Mouse (Mus musculus) c-Kit-positive CD71-positive TER-119-positive erythroid progenitor cells, embryonic 14.5 days (primary cell): ENCODE measurements at regions not wholly inside any gene's neighbourhood (a gene's known extent, or its start where the extent isn't known, plus 50 kb on each side); places are given as distances from the start of the nearest gene placed in this dataset.
"Not testable (repeated sequence)": the region's sequence is repeated elsewhere in the genome, so short reads cannot be mapped to it uniquely, and the experiment has no call there.

Experiments used
- DNase-seq: peaks from one replicate; pipeline ENCODE4 v3.0.0-alpha.2; 2013; ENCODE audit warnings: low spot score

GRCm38 (mm10) chr12:32434506-32435002 is 56.0 kb downstream of the Ccdc71l start:
- DNase-seq, result no peak

- no peak for DNase-seq
These were observed 56.6 kb downstream of the Ccdc71l start for GRCm38 (mm10) chr12:32435126-32435525.

DNA sequence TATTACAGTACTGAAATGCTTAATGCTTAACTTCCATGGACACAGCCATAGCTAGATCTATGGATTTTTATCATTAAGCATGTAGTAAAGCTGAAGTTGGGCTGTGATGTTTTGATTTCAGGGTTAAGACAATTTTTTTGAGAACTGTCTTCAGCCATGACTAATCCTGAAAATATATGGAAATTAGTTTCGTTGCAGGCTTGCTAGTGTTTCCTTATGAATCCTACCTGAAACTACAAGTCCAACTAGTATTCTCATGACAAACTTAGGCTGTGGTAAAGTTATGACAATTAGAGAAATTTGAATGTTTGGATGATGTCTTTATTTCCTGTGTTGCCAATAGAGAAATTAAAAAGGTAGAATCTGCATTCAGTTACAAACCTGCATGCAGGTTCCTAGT is 59.7 kb downstream of the Ccdc71l start:
- DNase-seq, result no peak

DNA sequence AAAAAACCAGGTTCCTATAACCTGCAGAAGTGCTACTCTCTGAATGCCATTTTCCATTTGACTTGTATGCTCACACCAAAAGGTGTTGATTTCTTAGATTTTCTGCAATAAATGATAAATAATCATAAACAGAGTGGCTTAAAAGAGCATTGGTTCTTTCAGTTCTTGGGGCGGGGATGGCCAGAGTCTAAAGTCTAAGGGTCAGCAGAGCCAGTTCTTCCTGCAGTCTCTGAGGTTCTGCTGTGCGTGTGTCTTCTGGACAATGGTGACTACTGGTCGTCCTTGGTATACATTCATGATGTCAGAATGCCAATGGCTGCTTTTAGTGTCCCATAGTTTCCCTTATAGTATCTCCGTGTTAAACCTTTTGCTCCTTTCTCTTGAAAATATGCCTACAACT is 66.3 kb downstream of the Ccdc71l start:
- no peak for DNase-seq

DNA sequence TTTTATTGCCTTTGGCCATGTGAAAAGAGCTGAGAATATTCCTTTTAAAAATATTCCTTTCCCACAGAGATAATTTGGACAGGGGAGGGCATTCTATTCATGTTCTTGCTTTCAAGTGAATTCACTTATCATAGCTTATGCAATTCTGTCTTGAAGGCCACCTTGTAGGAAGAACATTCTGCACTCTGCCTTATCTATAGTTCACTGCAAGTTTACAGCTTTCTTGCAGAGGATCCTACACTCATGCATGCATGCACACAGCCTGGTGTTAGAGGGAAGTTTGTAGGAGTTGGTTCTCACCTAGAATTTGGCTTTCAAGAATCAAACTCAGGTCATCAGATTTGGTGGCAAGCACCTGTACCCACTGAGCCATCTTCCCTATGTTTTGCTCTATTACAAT is 67.4 kb downstream of the Ccdc71l start:
- no peak for DNase-seq

- no peak for DNase-seq
These were observed 70.9 kb downstream of the Ccdc71l start for GRCm38 (mm10) chr12:32449373-32449772.

GRCm38 (mm10) chr12:32451226-32451625 is 72.7 kb downstream of the Ccdc71l start:
- DNase-seq, result no peak

- DNase-seq, result no peak
These were observed 76.3 kb downstream of the Ccdc71l start for GRCm38 (mm10) chr12:32454794-32455193.

DNA sequence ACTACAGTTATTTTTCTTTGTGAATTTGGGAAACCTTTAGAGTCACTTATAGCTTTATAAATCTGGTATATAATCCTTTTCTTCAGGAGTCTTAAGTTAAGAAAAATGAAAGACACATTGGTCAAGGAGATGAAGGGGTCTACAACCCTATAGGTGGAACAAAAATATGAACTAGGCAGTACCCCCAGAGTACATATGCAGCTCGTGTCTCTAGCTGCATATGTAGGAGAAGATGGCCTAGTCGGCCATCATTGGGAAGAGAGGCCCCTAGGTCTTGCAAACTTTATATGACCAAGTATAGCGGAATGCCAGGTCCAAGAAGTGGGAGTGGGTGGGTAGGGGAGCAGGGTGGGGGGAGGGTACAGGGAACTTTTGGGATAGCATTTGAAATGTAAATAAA is 76.7 kb downstream of the Ccdc71l start:
- DNase-seq, result not testable (repeated sequence)

- no peak for DNase-seq
These were observed 77.4 kb downstream of the Ccdc71l start for GRCm38 (mm10) chr12:32455913-32456312.

DNA sequence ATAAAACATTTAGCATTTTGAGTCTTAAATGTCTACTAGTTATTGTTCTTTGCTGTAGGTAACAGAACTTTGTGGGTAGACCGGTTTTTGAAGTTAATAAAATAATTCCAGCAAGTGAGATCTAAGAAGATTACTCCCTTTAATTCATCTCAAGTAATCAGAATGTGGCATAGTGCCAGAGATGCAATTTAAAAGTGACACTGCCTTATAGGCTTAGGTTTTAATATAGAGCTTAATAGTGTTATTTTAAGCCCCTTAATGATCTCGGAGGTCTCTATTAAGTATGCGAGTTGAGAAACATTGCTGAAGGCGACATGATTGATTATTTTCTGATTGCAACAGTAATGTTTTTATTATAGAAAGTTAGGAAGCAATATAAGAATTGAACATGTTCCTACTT is 78.3 kb downstream of the Ccdc71l start:
- DNase-seq, result no peak

DNA sequence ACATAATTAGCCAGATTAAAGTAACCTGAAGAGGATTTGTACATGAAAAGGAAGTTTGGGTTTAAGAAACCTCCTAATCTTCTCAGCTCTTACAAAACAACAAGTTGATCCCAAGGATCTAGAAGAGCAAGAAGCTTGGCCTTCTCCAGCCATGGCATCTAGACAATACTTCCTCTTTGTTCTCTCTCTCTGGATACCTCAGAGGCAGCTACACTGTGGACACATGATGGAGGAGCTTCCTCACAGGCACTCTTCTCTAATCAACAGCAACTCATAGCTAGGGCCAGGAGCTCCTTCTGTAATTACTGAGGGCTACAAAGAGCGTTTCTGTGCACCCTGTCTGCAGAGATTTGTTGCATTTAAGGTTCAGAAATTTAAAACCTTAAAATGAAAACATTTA is 79.9 kb downstream of the Ccdc71l start:
- DNase-seq, result no peak

- no peak for DNase-seq
These were observed 82.0 kb downstream of the Ccdc71l start for GRCm38 (mm10) chr12:32460330-32460998.

DNA sequence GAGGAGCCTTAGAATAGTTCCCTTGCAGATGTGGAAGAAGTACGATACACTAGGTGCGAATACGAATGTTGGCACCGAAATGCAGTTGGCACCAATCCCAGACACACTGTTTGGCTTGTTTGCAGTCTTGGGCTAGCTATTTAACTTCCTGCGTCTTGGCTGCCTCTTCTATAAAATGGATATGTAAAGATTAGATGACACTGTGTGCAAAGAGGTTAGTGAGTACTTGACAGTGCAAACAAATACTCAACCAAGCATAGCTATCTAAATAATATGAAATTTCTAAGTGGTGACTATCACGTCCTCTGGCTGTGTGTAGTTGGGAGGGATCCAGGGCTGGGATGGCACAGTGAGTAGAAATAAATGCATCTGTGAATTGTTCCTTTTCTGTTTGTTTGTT is 86.9 kb downstream of the Ccdc71l start:
- no peak for DNase-seq

- no peak for DNase-seq
These were observed 91.4 kb downstream of the Ccdc71l start for GRCm38 (mm10) chr12:32469863-32470262.

DNA sequence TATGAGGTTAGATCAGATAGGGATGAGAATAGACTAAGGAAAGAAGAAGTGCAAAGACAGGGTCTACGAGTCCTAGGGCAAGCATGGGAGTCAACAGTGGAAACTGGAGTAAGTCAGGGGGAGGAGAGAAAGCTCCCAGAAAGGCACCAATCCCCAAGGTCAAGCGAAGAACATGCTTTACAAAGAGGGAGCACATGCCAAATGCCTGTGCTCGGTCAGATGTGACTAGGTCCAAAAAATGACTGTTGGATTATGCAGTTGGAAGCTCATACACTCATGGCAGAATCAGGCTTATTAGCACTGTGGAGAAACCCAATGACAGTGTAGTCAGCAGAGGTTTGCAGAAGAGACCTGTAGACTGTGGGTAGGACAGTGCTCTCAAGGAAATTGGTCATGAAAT is 100.9 kb downstream of the Ccdc71l start:
- DNase-seq, result no peak

GRCm38 (mm10) chr12:32480268-32480667 is 101.8 kb downstream of the Ccdc71l start:
- no peak for DNase-seq

GRCm38 (mm10) chr12:32481051-32481450 is 102.5 kb downstream of the Ccdc71l start:
- no peak for DNase-seq

GRCm38 (mm10) chr12:32482343-32482742 is 103.8 kb downstream of the Ccdc71l start:
- DNase-seq, result no peak

DNA sequence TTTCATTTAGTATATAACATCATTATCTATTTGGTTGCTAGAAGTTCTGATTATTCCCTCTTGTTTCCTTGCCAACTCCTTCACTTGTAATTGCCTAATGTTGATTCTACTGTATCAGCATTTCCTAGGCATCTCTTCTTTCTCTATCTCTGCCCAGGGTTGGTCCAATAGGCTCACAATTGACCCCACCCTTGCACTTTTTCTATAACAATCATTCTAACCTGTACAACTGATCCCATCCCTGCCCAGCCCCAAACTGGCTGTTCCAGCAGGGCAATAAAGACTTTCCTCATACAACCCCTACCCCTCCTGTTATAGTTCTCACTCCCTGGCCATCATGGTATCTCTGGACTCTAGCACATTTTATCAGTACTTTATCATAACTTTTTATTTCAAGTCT is 104.3 kb downstream of the Ccdc71l start:
- no peak for DNase-seq

DNA sequence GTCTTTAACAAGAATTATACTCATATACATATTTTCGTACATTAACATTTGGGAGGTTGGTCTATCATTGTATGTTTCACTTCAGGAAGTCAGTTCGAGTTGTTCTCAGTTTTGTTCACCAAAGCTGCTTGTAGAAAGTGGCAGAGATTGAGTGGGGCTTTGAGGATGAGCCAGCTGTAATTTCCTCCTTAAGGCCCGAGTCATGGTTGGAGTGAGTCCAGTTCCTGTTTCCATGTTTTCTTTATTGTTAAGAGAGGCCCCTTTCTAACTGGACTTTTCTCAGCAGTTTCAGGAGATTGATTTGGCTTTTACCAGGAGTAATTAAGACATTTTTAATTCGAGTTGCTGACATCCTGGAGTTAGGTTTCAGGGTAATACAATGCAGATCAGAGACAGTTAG is 107.7 kb downstream of the Ccdc71l start:
- no peak for DNase-seq

DNA sequence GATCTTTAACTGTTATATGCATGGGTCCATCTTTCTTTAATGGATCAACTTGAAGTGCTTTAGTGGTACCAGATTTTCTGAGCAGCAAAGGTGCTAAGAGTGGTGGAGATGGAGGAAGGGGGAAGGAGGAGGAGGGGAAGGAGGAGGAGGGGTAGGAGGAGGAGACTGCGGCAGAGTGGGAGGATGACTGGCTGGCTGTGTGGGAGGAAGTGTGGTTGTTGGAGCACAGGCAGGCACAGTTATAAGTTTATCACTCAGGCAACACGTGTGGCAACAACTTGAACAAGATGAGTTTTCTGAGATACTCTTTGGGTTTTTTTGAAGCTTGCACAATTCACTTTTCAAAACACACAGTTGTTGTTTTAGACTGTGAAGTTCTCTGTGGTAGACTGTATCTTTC is 108.2 kb downstream of the Ccdc71l start:
- DNase-seq, result no peak

DNA sequence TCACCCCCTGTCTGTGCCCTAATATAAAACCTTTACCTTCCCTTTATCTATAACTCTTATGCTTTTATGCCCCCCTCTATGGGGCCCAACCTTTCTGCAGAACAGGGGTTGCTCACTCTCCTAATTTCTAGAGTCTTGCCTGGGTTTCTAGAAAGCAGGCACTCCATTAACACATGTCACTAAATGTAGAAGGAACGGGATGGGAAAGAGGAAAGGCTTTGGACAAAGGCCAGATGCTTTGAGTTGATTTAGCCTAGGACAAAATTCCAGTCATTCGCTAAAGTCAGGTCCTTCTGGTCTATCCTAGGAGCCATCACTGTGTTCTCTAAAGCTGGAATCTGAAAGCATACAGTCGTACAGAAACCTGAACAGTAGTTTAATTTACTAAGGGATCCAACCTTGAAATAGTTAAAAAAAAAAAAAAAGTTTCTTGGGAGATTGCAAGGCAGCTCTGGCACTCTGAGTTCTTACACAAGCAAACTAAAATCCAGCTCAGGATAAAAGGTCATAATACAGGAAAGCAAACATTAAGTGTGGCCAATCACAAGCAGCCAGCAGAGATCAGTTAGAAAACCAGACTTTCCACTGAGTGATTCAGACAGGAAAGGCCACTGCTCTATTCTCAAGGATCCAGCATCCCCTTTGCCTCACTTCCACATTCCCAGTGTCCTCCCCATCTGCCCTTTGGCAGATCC is 109.5 kb downstream of the Ccdc71l start:
- DNase-seq, result no peak

DNA sequence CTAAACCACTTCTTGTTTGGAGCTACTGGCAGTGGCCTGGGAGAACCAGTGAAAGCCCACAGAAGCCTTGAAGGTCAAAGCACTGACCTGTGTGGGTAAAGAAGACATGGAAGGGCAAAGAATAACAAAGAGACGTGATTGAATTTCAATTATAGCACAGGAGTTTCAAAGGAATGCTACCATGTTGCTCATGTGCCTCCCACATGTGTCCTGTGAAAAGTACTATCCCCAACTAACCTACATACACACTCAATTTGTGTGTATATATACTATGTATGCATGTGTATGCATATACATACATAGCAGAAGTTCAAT is 110.0 kb downstream of the Ccdc71l start:
- DNase-seq, result no peak
